Mouse (Mus musculus): ENCODE data around the gene Tut7. TPM values are rescaled to one million over a fixed set of nuclear protein-coding genes. Genes with fewer than 3 reads are reported as not detected.

The Tut7 gene
- polyA plus RNA-seq, 1 experiment from 2014 or later = 35.0 TPM

DNA sequence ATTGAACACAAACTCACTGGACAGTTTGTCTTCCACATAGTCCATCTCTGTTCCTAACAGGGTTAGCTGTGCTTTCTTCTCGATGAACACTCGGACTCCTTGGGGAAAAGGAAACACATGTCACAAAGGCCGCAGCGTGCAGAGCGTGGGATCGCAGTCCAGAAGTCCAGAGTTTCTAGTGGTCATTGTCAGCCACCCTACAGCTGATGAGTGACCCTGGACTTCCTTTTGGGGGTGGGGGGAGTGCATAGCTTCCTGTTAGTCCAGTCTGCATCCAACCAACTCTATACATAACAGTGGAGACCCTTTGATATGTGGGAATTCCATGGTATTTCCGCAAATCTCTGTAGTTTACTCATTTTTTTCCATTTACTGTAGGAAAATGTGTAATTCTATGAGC is 66.0 kb downstream of the Tut7 start:
- H3K27ac ChIP-seq (replicated peaks in 1 of 2; ENCODE audit: control insufficient read depth in 1 of 2, insufficient read depth in 1 of 2, low read depth in 2 of 2, low read length in 2 of 2) = peak overlapping the region in 1 of 2 experiments; percentile 51; a peak in 1 of 4 replicates
- ATAC-seq (ENCODE audit: insufficient number of reproducible peaks, insufficient read depth, low FRiP score, low read depth) = no peak
- WGBS = 67% methylated on average over 7 of the region's 7 CpGs

DNA sequence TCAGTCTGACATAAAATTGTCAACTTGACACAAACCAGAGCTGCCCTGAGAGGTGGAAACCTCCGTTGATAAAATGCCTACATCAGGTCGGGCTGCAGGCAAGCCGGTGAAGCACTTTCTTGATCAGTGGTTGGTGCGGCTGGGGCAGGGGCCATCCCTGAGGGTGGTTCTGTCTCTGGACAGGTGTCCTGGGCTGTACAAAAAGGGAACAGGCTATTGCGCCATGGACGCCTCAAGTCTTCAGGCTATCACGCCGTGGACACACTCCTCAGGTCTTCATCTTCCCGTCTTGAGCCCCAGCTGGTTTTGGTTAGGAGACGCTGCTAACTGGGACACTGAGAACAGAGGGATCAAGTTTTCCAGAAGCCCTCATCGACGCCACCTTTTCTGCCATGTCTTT is 72.6 kb downstream of the Tut7 start:
- WGBS = 60% methylated on average over 12 of the region's 12 CpGs
- no peak overlapping the region for H3K9ac ChIP-seq (ENCODE audit: low read length)
- H3K36me3 ChIP-seq (ENCODE audit: control insufficient read depth, insufficient read depth, low read length) = peaks cover 15% of the 10 kb centered on the region
- H3K4me3 ChIP-seq (ENCODE audit: control insufficient read depth in 1 of 2, insufficient read depth in 1 of 2, low read depth in 1 of 2, low read length in 2 of 2) = no peak overlapping the region
- H3K27me3 ChIP-seq (ENCODE audit: control insufficient read depth, insufficient read depth, low read length) = no peaks in the 10 kb centered on the region
- no peak for ATAC-seq (ENCODE audit: insufficient number of reproducible peaks, insufficient read depth, low FRiP score, low read depth)
- H3K4me2 ChIP-seq (ENCODE audit: low read length) = no peak overlapping the region
- no peaks in the 10 kb centered on the region for H3K9me3 ChIP-seq (ENCODE audit: control insufficient read depth, low read length)
- no peak overlapping the region for H3K27ac ChIP-seq (replicated peaks in 1 of 2; ENCODE audit: control insufficient read depth in 1 of 2, insufficient read depth in 1 of 2, low read depth in 2 of 2, low read length in 2 of 2)
- no peaks in the 10 kb centered on the region for H3K4me1 ChIP-seq (ENCODE audit: control insufficient read depth in 2 of 2, insufficient read depth in 2 of 2, low read length in 2 of 2)

More for the DNA sequence above, 66.0 kb downstream of the Tut7 start:
- Histone ChIP-seq H3K9ac (ENCODE audit: low read length) (no peak overlapping the region), H3K9me3 (ENCODE audit: control insufficient read depth, low read length) (no peaks in the 10 kb centered on the region), H3K4me1 (ENCODE audit: control insufficient read depth in 2 of 2, insufficient read depth in 2 of 2, low read length in 2 of 2) (no peaks in the 10 kb centered on the region), H3K4me2 (ENCODE audit: low read length) (no peak overlapping the region), H3K4me3 (ENCODE audit: control insufficient read depth in 1 of 2, insufficient read depth in 1 of 2, low read depth in 1 of 2, low read length in 2 of 2) (no peak overlapping the region), H3K27me3 (ENCODE audit: control insufficient read depth, insufficient read depth, low read length) (no peaks in the 10 kb centered on the region), H3K36me3 (ENCODE audit: control insufficient read depth, insufficient read depth, low read length) (peaks cover 71% of the 10 kb centered on the region)

DNA sequence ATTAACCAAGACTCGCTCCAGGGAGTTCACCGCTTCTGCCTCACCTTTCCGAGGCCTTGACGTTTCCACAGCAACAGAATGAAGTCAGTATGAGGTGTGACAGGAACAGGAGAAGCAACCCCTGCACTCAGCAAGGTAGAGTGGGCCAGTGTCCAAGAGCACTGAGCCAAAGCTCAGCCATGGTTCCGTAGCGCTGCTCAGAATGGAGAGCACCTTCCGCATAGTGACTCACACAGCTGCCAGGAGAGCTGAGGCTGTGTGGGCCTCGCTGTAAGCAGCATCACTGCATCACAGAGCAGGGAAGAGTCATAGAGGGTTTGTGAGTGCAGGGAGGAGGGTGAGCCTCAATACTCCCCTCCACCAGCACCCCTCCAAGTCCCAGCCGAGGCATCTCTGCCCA is 76.2 kb downstream of the Tut7 start, which contains the start of gene 1700014D04Rik:
Gene 1700014D04Rik, minus strand, starts transcription at position 42 of the 400 bp plus-strand sequence.
- ATAC-seq (ENCODE audit: insufficient number of reproducible peaks, insufficient read depth, low FRiP score, low read depth) = 0 out of 2 replicates have a peak, but pooled peaks have one; percentile 36
- Histone ChIP-seq H3K4me3 (ENCODE audit: control insufficient read depth in 1 of 2, insufficient read depth in 1 of 2, low read depth in 1 of 2, low read length in 2 of 2) (no peak within 1 kb of the TSS), H3K9me3 (ENCODE audit: control insufficient read depth, low read length) (no peaks in the 10 kb centered on the region), H3K4me1 (ENCODE audit: control insufficient read depth in 2 of 2, insufficient read depth in 2 of 2, low read length in 2 of 2) (no peaks in the 10 kb centered on the region), H3K27ac (replicated peaks in 1 of 2; ENCODE audit: control insufficient read depth in 1 of 2, insufficient read depth in 1 of 2, low read depth in 2 of 2, low read length in 2 of 2) (no peak within 1 kb of the TSS), H3K4me2 (ENCODE audit: low read length) (no peak within 1 kb of the TSS), H3K27me3 (ENCODE audit: control insufficient read depth, insufficient read depth, low read length) (no peaks in the 10 kb centered on the region), H3K36me3 (ENCODE audit: control insufficient read depth, insufficient read depth, low read length) (no peaks in the 10 kb centered on the region), H3K9ac (ENCODE audit: low read length) (no peak within 1 kb of the TSS)
- 79% methylated on average over 9 of the region's 9 CpGs for WGBS

DNA sequence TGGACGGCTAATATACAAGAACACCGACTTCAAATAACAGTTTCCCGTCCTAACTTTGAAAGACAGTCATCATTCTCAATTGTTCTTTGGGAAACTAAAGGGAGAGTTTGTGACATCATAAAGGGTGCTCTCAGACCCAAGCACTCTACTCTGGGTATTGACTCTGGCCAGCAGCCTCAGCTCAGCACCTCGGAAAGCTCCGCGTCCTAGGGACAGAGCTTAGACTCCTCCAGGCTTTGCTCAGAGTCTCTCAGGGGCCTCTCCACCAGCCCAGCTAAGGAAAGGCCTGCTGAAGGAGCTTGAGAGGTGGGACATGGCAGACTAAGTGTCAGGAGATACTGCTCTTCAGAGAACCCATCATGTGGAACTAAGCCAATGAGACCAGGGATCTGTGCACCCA is 76.8 kb downstream of the Tut7 start:
- Histone ChIP-seq H3K4me1 (ENCODE audit: control insufficient read depth in 2 of 2, insufficient read depth in 2 of 2, low read length in 2 of 2) (peaks cover 0 to 2% of the 10 kb centered on the region in 2 experiments; a peak in 1 of 4 replicates), H3K27ac (replicated peaks in 1 of 2; ENCODE audit: control insufficient read depth in 1 of 2, insufficient read depth in 1 of 2, low read depth in 2 of 2, low read length in 2 of 2) (no peak overlapping the region), H3K27me3 (ENCODE audit: control insufficient read depth, insufficient read depth, low read length) (no peaks in the 10 kb centered on the region), H3K36me3 (ENCODE audit: control insufficient read depth, insufficient read depth, low read length) (no peaks in the 10 kb centered on the region), H3K9me3 (ENCODE audit: control insufficient read depth, low read length) (no peaks in the 10 kb centered on the region), H3K4me2 (ENCODE audit: low read length) (no peak overlapping the region), H3K9ac (ENCODE audit: low read length) (no peak overlapping the region), H3K4me3 (ENCODE audit: control insufficient read depth in 1 of 2, insufficient read depth in 1 of 2, low read depth in 1 of 2, low read length in 2 of 2) (no peak overlapping the region)
- ATAC-seq (ENCODE audit: insufficient number of reproducible peaks, insufficient read depth, low FRiP score, low read depth) = no peak
- 61% methylated on average over 6 of the region's 6 CpGs for WGBS

DNA sequence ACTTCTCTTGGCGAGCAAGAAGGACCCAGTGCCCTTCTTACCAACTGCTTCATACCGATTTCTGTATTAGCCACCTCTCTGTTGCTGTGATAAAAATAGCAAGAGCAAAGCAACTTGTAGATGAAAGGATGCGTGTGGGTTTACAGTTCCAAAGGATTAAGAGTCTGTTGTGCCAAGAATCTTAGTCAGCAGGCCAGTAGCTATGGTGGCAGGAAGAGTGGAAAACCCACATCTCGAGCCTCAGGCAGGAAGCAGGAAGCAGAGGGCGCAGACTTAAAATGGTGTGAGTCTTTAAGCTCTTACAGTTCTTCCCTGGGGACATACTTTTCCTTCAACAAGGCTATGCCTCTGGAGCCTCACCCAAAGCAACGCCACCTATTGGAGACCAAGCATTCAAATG is 77.5 kb downstream of the Tut7 start:
- Histone ChIP-seq H3K9ac (ENCODE audit: low read length) (no peak overlapping the region), H3K4me3 (ENCODE audit: control insufficient read depth in 1 of 2, insufficient read depth in 1 of 2, low read depth in 1 of 2, low read length in 2 of 2) (no peak overlapping the region), H3K36me3 (ENCODE audit: control insufficient read depth, insufficient read depth, low read length) (no peaks in the 10 kb centered on the region), H3K27ac (replicated peaks in 1 of 2; ENCODE audit: control insufficient read depth in 1 of 2, insufficient read depth in 1 of 2, low read depth in 2 of 2, low read length in 2 of 2) (no peak overlapping the region), H3K4me2 (ENCODE audit: low read length) (no peak overlapping the region), H3K4me1 (ENCODE audit: control insufficient read depth in 2 of 2, insufficient read depth in 2 of 2, low read length in 2 of 2) (peaks cover 0 to 5% of the 10 kb centered on the region in 2 experiments; a peak in 1 of 4 replicates), H3K27me3 (ENCODE audit: control insufficient read depth, insufficient read depth, low read length) (no peaks in the 10 kb centered on the region), H3K9me3 (ENCODE audit: control insufficient read depth, low read length) (no peaks in the 10 kb centered on the region)
- 66% methylated on average over 6 of the region's 6 CpGs for WGBS
- no peak for ATAC-seq (ENCODE audit: insufficient number of reproducible peaks, insufficient read depth, low FRiP score, low read depth)

DNA sequence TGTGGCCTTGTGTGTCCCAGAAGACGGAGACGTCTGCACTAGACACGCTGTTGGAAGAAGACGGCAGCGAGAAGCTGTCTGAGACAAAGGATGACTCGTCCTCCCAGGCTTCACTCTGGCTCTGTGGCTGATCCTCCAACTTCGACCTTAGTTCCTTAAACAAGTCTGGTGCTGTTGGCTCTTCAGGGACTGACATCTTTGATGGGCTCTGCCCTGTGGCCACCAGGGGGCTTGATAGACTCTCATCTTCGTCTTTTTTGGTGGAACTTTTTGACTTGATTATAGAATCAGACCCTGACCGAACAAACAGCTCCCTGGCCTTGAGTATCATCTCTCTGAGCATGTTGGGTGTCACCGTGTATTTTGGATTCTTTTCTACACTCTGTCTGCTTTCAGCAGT is 81.2 kb downstream of the Tut7 start:
- ATAC-seq (ENCODE audit: insufficient number of reproducible peaks, insufficient read depth, low FRiP score, low read depth) = no peak
- 67% methylated on average over 10 of the region's 10 CpGs for WGBS
- Histone ChIP-seq H3K36me3 (ENCODE audit: control insufficient read depth, insufficient read depth, low read length) (no peaks in the 10 kb centered on the region), H3K27me3 (ENCODE audit: control insufficient read depth, insufficient read depth, low read length) (no peaks in the 10 kb centered on the region), H3K9me3 (ENCODE audit: control insufficient read depth, low read length) (no peaks in the 10 kb centered on the region), H3K4me2 (ENCODE audit: low read length) (no peak overlapping the region), H3K9ac (ENCODE audit: low read length) (no peak overlapping the region), H3K4me1 (ENCODE audit: control insufficient read depth in 2 of 2, insufficient read depth in 2 of 2, low read length in 2 of 2) (peaks cover 0 to 5% of the 10 kb centered on the region in 2 experiments; a peak in 1 of 4 replicates), H3K4me3 (ENCODE audit: control insufficient read depth in 1 of 2, insufficient read depth in 1 of 2, low read depth in 1 of 2, low read length in 2 of 2) (no peak overlapping the region), H3K27ac (replicated peaks in 1 of 2; ENCODE audit: control insufficient read depth in 1 of 2, insufficient read depth in 1 of 2, low read depth in 2 of 2, low read length in 2 of 2) (no peak overlapping the region)

DNA sequence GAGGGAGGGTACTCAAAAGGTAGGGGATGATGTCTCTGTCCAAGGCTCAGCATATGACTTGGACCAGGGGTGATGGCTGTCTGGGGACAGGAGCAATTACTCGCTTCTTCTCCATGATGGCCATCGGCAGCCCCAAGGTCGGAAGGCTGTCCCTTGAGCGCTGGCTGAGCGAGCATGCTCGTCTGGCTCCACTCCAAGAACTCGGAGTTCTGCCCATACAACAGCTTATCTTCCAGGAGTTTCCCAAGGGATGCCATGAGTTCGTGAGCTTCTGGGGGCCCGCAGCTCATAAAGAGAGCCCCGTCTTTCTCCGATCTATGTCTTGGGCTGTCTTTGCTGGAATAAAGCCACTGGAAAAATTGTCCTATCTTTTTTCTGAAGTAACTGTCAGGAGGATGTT is 81.9 kb downstream of the Tut7 start:
- WGBS = 60% methylated on average over 11 of the region's 11 CpGs

DNA sequence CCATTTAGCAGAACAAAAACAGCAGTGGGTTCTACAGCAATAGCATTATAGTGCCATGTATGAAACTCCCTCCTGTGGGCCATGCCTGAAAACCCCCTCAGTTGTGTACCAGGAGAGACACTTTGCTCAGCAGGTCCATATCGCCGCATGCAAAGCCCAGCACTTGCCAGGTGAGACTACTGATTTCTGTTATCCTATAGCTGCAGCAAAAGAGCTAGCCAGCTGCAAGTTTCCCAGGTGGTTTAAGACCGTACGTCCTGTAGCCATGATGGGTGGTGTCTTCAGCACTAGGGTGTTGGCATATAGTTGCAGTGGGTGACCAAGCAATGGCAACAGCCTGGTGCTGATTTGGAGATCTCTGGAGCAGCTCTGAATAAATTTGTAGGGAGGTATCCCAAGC is 83.5 kb downstream of the Tut7 start:
- ATAC-seq (ENCODE audit: insufficient number of reproducible peaks, insufficient read depth, low FRiP score, low read depth) = no peak
- no peaks in the 10 kb centered on the region for H3K27me3 ChIP-seq (ENCODE audit: control insufficient read depth, insufficient read depth, low read length)
- 82% methylated on average over 4 of the region's 4 CpGs for WGBS
- H3K4me1 ChIP-seq (ENCODE audit: control insufficient read depth in 2 of 2, insufficient read depth in 2 of 2, low read length in 2 of 2) = peaks cover 0 to 5% of the 10 kb centered on the region in 2 experiments; a peak in 1 of 4 replicates
- no peaks in the 10 kb centered on the region for H3K36me3 ChIP-seq (ENCODE audit: control insufficient read depth, insufficient read depth, low read length)
- H3K4me2 ChIP-seq (ENCODE audit: low read length) = no peak overlapping the region
- H3K9ac ChIP-seq (ENCODE audit: low read length) = no peak overlapping the region
- H3K4me3 ChIP-seq (ENCODE audit: control insufficient read depth in 1 of 2, insufficient read depth in 1 of 2, low read depth in 1 of 2, low read length in 2 of 2) = no peak overlapping the region
- no peak overlapping the region for H3K27ac ChIP-seq (replicated peaks in 1 of 2; ENCODE audit: control insufficient read depth in 1 of 2, insufficient read depth in 1 of 2, low read depth in 2 of 2, low read length in 2 of 2)
- H3K9me3 ChIP-seq (ENCODE audit: control insufficient read depth, low read length) = no peaks in the 10 kb centered on the region

More for the DNA sequence above, 81.9 kb downstream of the Tut7 start:
- no peak for ATAC-seq (ENCODE audit: insufficient number of reproducible peaks, insufficient read depth, low FRiP score, low read depth)
- Histone ChIP-seq H3K9me3 (ENCODE audit: control insufficient read depth, low read length) (no peaks in the 10 kb centered on the region), H3K9ac (ENCODE audit: low read length) (no peak overlapping the region), H3K4me1 (ENCODE audit: control insufficient read depth in 2 of 2, insufficient read depth in 2 of 2, low read length in 2 of 2) (peaks cover 0 to 5% of the 10 kb centered on the region in 2 experiments; a peak in 1 of 4 replicates), H3K4me3 (ENCODE audit: control insufficient read depth in 1 of 2, insufficient read depth in 1 of 2, low read depth in 1 of 2, low read length in 2 of 2) (no peak overlapping the region), H3K4me2 (ENCODE audit: low read length) (no peak overlapping the region), H3K27ac (replicated peaks in 1 of 2; ENCODE audit: control insufficient read depth in 1 of 2, insufficient read depth in 1 of 2, low read depth in 2 of 2, low read length in 2 of 2) (no peak overlapping the region), H3K36me3 (ENCODE audit: control insufficient read depth, insufficient read depth, low read length) (no peaks in the 10 kb centered on the region), H3K27me3 (ENCODE audit: control insufficient read depth, insufficient read depth, low read length) (no peaks in the 10 kb centered on the region)
